Mouse (Mus musculus) neural tube, embryonic 14.5 days (tissue): Measurements from ENCODE around the gene Comp. TPM values are rescaled to one million over a fixed set of nuclear protein-coding genes. Genes with fewer than 3 reads are reported as not detected.

ENCODE experiments used
- ATAC-seq: fragments of 200-750 bp; cut with Nextera tagmentation; 2 replicates; pipeline ENCODE4 v1.8.0; 2017; ENCODE audit warnings: low read depth, mild to moderate bottlenecking, moderate TSS enrichment, moderate library complexity
- H3K27ac ChIP-seq: fragments of 300-500 bp; sonication (generic); 2 replicates; pipeline ENCODE4 v1.5.1; 2014; ENCODE audit warnings: low read depth, mild to moderate bottlenecking, control low read depth, low read length, moderate library complexity, mixed read lengths
- H3K27me3 ChIP-seq: fragments of 300-500 bp; sonication (generic); 2 replicates; pipeline ENCODE4 v1.6.1; 2014; ENCODE audit warnings: low read length; ENCODE audit not compliant: control insufficient read depth, insufficient read depth
- H3K36me3 ChIP-seq: fragments of 300-500 bp; sonication (generic); 2 replicates; pipeline ENCODE4 v1.6.1; 2014; ENCODE audit warnings: low read length, mixed read lengths; ENCODE audit not compliant: control insufficient read depth, insufficient read depth
- H3K4me1 ChIP-seq: fragments of 300-500 bp; sonication (generic); 2 replicates; pipeline ENCODE4 v1.6.1; 2014; ENCODE audit warnings: low read length; ENCODE audit not compliant: control insufficient read depth, insufficient read depth
- H3K4me2 ChIP-seq: fragments of 300-500 bp; sonication (generic); 2 replicates; pipeline ENCODE4 v1.6.1; 2014; ENCODE audit warnings: mild to moderate bottlenecking, low read depth, low read length, control low read depth
- H3K4me3 ChIP-seq: fragments of 300-500 bp; sonication (generic); 2 replicates; pipeline ENCODE4 v1.5.1; 2014; ENCODE audit warnings: low read depth, low read length, control low read depth, mixed read lengths
- H3K9ac ChIP-seq: fragments of 300-500 bp; sonication (generic); replicated peaks from 2 replicates; pipeline ENCODE4 v1.6.1; 2014; ENCODE audit warnings: low read depth, mild to moderate bottlenecking, control low read depth, low read length, mixed read lengths
- H3K9me3 ChIP-seq: fragments of 300-500 bp; sonication (generic); 2 replicates; pipeline ENCODE4 v1.6.1; 2016; ENCODE audit warnings: low read length; ENCODE audit not compliant: control insufficient read depth
- WGBS: fragments of 180-500 bp; shearing (Covaris S2); extraction: QIAGEN DNeasy Blood & Tissue Kit; methylation state at CpG from one replicate; pipeline ENCODE4 v1.1.7; 2014; 5-methylcytosine and 5-hydroxymethylcytosine counted together
- polyA plus RNA-seq: library from polyadenylated mRNA; unstranded; fragments of >200 nt; fragmentation: Nextera tagmentation; extraction: Ambion mirVana; gene quantifications from 2 replicates; pipeline ENCODE4 v1.2.1, GENCODE M21; 2014

Gene Comp
- polyA plus RNA-seq, 1 experiment from 2014 or later: 0.20 TPM

DNA sequence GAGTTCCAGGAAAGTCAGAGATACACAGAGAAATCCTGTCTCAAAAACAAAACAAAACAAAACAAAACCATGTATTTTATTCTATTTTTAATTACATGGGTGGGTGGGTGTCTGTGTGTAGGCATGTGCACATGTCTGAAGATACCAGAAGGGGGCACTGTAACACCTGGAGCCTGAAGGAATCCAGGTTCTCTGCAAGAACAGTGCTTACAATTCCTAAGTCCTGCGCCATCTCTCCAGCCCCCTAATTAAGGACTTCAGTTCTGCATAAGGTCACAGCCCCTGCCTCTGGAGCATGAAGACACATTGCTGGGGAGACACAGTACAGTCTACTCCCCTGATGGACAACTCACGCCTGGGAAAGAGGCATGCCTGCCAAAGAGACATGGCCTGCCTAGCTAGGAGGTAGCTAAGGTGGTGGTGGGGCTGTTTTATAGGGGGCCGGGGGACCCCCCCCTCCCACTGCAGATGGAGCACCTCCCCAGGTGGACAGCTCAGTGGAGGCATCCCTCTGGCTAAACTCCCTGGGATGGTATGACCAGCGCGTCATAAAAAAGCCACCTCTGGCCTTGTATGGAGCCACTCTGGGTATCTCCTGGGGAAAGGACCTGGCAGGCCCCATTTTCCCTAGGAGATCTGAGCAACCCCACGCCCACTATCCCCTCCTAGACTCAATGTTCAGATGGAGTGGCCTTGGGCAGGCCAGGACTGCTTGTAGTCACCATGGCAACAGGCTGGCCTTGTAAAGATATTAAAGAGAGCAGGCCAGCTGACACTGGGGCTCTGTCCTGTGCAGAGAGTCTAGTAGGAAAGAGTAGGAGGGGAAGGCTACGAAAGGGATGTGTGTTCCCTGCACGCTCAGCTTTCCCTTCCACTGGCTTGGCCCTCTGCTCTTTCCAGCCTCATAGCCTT lies 42.4 kb downstream of the Comp start:
- 65% methylated on average over 8 of the region's 8 CpGs for WGBS
- Histone ChIP-seq H3K9ac (no peak overlapping the region), H3K27ac (peak overlapping the region; percentile 34; the same call in 1 of the 2 replicates)

DNA sequence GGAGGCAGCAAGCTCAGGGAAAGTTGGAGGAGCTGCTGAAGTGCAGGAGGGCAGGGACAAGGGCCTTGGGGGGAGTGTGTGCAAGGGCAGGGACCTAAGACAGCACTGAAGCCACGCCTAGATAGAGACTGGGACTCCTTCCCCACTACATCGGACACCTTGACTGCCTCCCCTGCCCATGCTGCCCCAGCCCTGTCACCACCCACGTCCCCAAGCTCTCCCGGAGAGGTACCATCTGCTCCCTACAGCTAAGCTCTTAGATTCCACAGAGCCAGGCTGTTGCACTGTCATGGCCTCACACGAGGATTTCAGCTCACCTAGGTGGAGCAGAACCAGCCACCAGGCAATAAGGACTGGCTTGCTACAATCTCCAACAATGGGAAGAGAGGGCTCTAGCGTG lies 43.6 kb downstream of the Comp start:
- ATAC-seq: no peak
- 56% methylated on average over 6 of the region's 6 CpGs for WGBS
- Histone ChIP-seq H3K9me3 (no peaks in the 10 kb centered on the region), H3K36me3 (peaks cover 6% of the 10 kb centered on the region; the same call in 1 of the 2 replicates), H3K9ac (no peak overlapping the region), H3K27me3 (no peaks in the 10 kb centered on the region), H3K4me3 (no peak overlapping the region), H3K4me2 (no peak overlapping the region), H3K4me1 (peaks cover 8% of the 10 kb centered on the region; the same call in 1 of the 2 replicates), H3K27ac (no peak overlapping the region)

More for the DNA sequence above, 42.4 kb downstream of the Comp start:
- ATAC-seq: peak; percentile 79
- H3K4me2 ChIP-seq: no peak overlapping the region
- no peaks in the 10 kb centered on the region for H3K9me3 ChIP-seq
- H3K4me1 ChIP-seq: peaks cover 8% of the 10 kb centered on the region; the same call in 1 of the 2 replicates
- H3K27me3 ChIP-seq: no peaks in the 10 kb centered on the region
- no peak overlapping the region for H3K4me3 ChIP-seq
- peaks cover 6% of the 10 kb centered on the region; the same call in 1 of the 2 replicates for H3K36me3 ChIP-seq

DNA sequence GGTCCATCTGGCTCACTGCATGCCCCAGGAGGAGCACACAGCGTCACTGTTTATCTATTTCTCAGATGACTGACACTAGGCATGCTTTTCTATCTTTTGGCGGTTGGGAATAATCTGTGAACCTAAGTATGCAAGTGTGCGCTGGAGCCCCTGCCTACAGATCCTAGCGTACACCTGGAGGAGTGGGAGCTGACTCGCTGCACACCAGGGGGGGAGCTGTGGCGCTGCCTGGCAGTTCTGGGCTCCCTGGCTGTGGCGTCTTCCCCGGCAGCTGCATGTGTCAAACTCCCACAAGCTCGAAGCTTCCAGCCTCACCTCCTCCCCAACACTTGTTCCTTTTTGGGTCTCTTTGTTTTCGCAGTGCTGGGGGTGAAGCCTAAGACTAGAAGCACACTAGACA lies 44.6 kb downstream of the Comp start:
- 55% methylated on average over 10 of the region's 10 CpGs for WGBS
- Histone ChIP-seq H3K4me2 (no peak overlapping the region), H3K36me3 (peaks cover 6% of the 10 kb centered on the region; the same call in 1 of the 2 replicates), H3K9ac (no peak overlapping the region), H3K27ac (no peak overlapping the region), H3K4me3 (no peak overlapping the region), H3K27me3 (no peaks in the 10 kb centered on the region), H3K4me1 (peaks cover 8% of the 10 kb centered on the region; the same call in 1 of the 2 replicates), H3K9me3 (no peaks in the 10 kb centered on the region)
- no peak for ATAC-seq

DNA sequence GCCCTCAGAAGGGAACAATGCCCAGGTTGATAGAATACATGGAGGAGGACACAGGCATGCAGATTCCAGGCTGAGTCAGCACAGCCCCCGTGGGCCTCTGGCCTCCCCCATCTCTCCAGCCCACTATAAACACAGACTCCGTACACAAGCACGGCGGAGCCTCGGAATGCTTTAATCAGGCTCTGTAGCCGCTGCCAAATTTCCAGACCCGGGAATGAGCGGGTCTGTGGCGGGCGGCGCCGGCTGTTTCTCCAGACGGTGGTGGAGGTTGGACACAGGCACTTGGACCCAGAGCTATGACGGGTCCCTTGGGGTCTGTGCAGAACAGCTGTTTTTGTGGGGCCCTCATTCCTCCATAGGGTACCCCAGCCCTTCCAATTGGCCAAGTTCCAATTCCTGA lies 45.6 kb downstream of the Comp start:
- Histone ChIP-seq H3K9me3 (no peaks in the 10 kb centered on the region), H3K4me3 (no peak overlapping the region), H3K36me3 (peaks cover 4% of the 10 kb centered on the region; the same call in 1 of the 2 replicates), H3K4me2 (no peak overlapping the region), H3K9ac (no peak overlapping the region), H3K27me3 (no peaks in the 10 kb centered on the region), H3K27ac (no peak overlapping the region), H3K4me1 (peaks cover 8% of the 10 kb centered on the region; the same call in 1 of the 2 replicates)
- ATAC-seq: no peak
- WGBS: 55% methylated on average over 14 of the region's 14 CpGs

DNA sequence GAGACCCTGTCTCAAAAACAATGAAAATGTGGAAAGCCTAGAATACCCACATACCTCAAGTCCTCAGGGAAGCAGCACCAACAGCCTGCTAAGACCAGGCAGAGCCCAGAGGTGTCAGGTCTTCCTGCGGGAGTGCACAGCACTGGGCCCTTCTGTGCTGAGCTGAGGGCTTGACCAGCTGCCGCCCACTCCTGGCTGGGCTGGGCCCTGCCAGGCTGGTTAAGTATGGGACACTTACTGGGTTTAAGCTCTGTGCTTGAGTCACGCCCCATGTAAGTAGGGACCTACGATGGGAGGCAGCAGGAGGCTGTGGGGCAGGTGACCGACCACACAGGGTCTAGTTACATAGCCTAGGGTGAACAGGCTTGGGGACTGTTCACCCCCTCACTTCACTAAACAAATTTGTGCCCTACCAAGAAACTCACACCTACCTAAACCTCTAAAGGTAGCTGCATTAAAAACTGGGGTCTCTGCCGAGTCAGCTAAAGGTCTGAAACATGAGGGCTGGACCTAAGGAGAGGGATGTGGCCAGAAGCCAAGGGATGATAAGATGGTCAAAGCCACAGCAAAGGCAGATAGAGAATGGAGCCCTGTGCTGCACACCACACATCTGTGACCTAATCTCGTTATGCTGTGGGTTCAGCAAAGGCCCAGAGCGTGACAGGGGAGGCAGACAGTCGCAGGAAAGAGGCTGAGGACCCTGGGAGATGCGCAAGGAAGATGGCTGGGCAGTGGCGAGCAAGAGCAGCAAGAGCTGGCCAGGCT lies 46.7 kb downstream of the Comp start:
- Histone ChIP-seq H3K9ac (no peak overlapping the region), H3K9me3 (no peaks in the 10 kb centered on the region), H3K27ac (no peak overlapping the region), H3K36me3 (no peaks in the 10 kb centered on the region), H3K4me1 (peaks cover 8% of the 10 kb centered on the region; the same call in 1 of the 2 replicates), H3K4me3 (no peak overlapping the region), H3K4me2 (no peak overlapping the region), H3K27me3 (no peaks in the 10 kb centered on the region)
- WGBS: 90% methylated on average over 11 of the region's 11 CpGs
- ATAC-seq: no peak

DNA sequence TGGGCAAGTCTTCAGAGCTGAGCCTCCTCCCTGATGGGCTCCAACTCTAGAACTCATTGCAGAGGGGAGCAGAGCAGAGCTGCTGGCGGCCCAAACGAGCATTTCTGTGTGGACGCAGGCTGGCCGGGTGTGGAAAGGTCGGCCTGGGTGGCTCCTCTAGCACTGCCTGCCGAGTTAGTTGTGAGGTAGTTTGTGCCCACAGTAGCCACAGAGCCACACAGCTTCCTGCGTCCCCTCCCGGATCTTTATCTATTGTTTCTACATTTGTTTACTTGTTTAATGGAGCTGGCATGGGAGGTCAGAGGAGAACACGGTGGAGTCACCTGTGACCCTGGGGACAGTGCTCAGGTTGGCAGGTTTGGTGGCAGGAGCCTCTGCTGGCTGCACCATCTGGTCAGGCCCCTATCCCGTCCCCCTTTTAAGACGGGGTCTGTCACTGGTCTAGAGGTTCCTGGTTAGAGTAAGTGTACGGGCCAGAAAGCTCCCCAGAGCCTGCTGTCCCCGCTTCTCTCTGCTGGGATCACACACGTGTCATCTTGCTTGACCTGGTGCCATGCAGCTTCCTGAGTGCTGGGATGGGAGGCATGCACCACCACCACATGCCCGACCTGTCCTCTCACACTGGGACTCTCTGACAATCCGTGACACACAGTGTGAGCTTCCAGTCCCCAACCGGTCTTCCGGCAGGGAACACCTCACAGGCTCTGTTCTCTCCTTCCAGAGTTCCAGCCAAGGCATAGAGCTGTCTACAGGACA lies 48.2 kb downstream of the Comp start:
- Histone ChIP-seq H3K9ac (no peak overlapping the region), H3K4me3 (no peak overlapping the region), H3K27me3 (no peaks in the 10 kb centered on the region), H3K27ac (no peak overlapping the region), H3K36me3 (no peaks in the 10 kb centered on the region), H3K4me1 (peaks cover 5% of the 10 kb centered on the region; the same call in 1 of the 2 replicates), H3K4me2 (no peak overlapping the region), H3K9me3 (no peaks in the 10 kb centered on the region)
- ATAC-seq: no peak
- WGBS: 82% methylated on average over 18 of the region's 18 CpGs

DNA sequence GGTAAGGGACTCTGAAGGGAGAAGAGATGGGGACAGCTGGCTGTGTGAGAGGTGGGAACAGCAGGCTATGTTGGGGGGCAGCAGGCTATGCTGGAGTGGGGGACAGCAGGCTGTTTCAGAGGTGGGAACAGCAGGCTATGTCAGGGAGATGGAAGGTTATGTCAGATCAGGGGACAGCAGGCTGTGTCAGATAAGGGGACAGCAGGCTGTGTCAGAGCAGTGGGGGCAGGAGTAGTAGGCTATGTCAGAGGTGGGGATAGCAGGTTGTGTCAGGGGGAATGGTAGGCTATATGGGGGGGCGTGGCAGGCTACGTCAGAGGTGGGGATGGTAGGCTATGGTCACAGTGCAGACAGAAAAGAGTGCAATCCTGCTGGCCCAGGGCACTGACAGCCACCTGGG lies 49.4 kb downstream of the Comp start:
- Histone ChIP-seq H3K9ac (no peak overlapping the region), H3K4me1 (no peaks in the 10 kb centered on the region), H3K36me3 (no peaks in the 10 kb centered on the region), H3K4me2 (no peak overlapping the region), H3K9me3 (no peaks in the 10 kb centered on the region), H3K27ac (no peak overlapping the region), H3K27me3 (no peaks in the 10 kb centered on the region), H3K4me3 (no peak overlapping the region)
- 83% methylated on average over 2 of the region's 2 CpGs for WGBS
- no peak for ATAC-seq

DNA sequence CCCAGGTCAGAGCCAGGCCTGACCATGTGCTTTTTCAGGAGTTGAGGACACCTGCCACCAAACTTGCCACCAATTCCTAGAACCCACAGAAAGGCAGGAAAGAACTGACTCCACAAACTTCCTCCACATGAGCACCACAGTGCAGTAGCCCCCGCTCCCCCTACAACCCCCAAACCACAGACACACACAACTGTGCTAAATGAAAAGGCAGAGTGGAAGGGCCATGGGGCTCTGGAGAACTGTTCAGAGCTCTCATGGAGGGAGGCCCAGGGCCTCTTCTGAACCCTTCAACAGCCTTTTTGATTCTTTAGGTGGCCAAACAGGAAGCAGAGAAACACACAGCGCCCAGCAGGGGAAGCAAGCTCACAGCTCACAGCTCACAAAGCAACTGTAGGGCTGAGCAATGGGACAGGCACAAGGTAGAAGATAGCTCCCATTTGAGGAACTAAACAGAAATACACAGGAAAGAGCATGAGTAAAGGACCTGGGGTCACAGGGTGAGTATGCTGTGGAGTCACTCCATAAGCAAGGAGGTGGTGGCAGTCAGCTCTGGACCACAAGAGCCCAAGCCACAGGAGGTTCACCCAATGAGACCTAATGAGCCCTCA lies 53.0 kb downstream of the Comp start:
- ATAC-seq: no peak

More for the DNA sequence above, 53.0 kb downstream of the Comp start:
- H3K4me3 ChIP-seq: no peak overlapping the region
- H3K9ac ChIP-seq: no peak overlapping the region
- H3K4me1 ChIP-seq: no peaks in the 10 kb centered on the region
- 93% methylated on average over 2 of the region's 2 CpGs for WGBS
- no peaks in the 10 kb centered on the region for H3K9me3 ChIP-seq
- no peak overlapping the region for H3K4me2 ChIP-seq
- H3K27ac ChIP-seq: no peak overlapping the region
- no peaks in the 10 kb centered on the region for H3K36me3 ChIP-seq
- H3K27me3 ChIP-seq: no peaks in the 10 kb centered on the region
